In the genomic region with DNA sequence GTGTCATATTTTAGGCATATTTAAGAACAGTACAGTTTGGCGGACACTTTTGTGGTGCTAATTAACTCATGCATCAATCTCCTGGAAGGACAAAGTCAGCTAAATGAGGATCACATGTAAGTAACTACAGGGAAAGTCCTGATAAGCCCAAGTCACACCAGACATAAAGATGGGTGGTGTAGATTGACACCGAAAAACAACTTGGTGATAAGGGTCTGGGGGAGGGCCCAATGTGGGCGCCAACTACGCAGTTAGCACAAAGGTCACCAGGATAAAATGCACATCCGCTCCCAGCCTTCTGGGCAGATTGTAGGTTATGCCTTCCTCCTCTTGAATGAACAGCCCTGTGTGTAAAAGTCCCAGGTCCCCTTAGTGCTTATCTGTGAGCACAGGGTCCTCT, we compare ENCODE assay signal across 24 mouse cellular contexts.
A peak's percentile ranks its signal among the peaks of the same experiment; 100 is the strongest.
DNase-seq lines count a peak whose midpoint lies in the region; ATAC-seq and TF ChIP-seq lines count a peak whose summit lies in the region.
"Had no signal": no experiment of that assay in that cellular context is flagged by ENCODE, and none has a peak within 500 bp of the region (broad histone marks: within the 10 kb centered on the region; RNA-seq: fewer than 3 reads in every experiment).

No protein-coding gene starts in this region.

- DNase-seq in midbrain, embryonic 11.5 days (ENCODE audit: low spot score, missing footprints): peak; percentile 12
- DNase-seq in testis, postnatal 14 days (ENCODE audit: low spot score): no peak
- DNase-seq in embryo, embryonic 9.5 days (ENCODE audit: extremely low spot score): no peak
- DNase-seq in right cerebral cortex, postnatal 10 days (ENCODE audit: low spot score in 2 of 2): no peak
- DNase-seq: adrenal gland, adult 8-10 months; adrenal gland, postnatal 14 days; adrenal gland, postnatal 36 days; cerebellum, adult 11-12 months; cerebellum, adult 2 months; cerebellum, adult 9-10 months; cerebellum, postnatal 10 days; cerebellum, postnatal 25 days; embryo, embryonic 11 days; forebrain, postnatal 0 days had no signal

- TF ChIP-seq POLR2A in small intestine, adult 2 months (IDR thresholded peaks at IDR 0.05; ENCODE audit: low read depth, low read length): no peak

- H3K4me3 ChIP-seq in midbrain, embryonic 11.5 days (ENCODE audit: low read depth, low read length): no peak overlapping the region
- no peak overlapping the region for H3K4me3 ChIP-seq in midbrain, embryonic 15.5 days
- no peak overlapping the region for H3K4me3 ChIP-seq in intestine, embryonic 15.5 days (replicated peaks)
- H3K4me3 ChIP-seq in intestine, postnatal 0 days (ENCODE audit: low read depth, low read length): no peak overlapping the region
- no peak overlapping the region for H3K4me3 ChIP-seq in small intestine, adult 2 months (ENCODE audit: low read depth, low read length)
- H3K4me3 ChIP-seq: embryonic facial prominence, embryonic 10.5 days; embryonic facial prominence, embryonic 12.5 days; forebrain, embryonic 13.5 days; forebrain, embryonic 15.5 days had no signal

- 96% methylated on average over 5 of the region's 5 CpGs for WGBS in midbrain, embryonic 11.5 days
- WGBS in midbrain, embryonic 15.5 days: 96% methylated on average over 5 of the region's 5 CpGs
- WGBS in intestine, embryonic 15.5 days: 83% methylated on average over 5 of the region's 5 CpGs
- WGBS in intestine, postnatal 0 days: 50% methylated on average over 5 of the region's 5 CpGs
- 36% methylated on average over 5 of the region's 5 CpGs for WGBS in small intestine, adult 2 months

- no peaks in the 10 kb centered on the region for H3K36me3 ChIP-seq in midbrain, embryonic 11.5 days (ENCODE audit: control insufficient read depth, insufficient read depth, low read length)
- H3K36me3 ChIP-seq in midbrain, embryonic 15.5 days (replicated peaks): no peaks in the 10 kb centered on the region
- H3K36me3 ChIP-seq in intestine, embryonic 15.5 days: no peaks in the 10 kb centered on the region
- no peaks in the 10 kb centered on the region for H3K36me3 ChIP-seq in intestine, postnatal 0 days (ENCODE audit: control insufficient read depth, insufficient read depth)
- H3K36me3 ChIP-seq in small intestine, adult 2 months (ENCODE audit: control insufficient read depth, insufficient read depth, low read length): peaks cover 7% of the 10 kb centered on the region; the same call in 1 of the 2 replicates
- H3K36me3 ChIP-seq: embryonic facial prominence, embryonic 12.5 days; forebrain, embryonic 15.5 days had no signal

- H3K9me3 ChIP-seq in midbrain, embryonic 11.5 days (ENCODE audit: control insufficient read depth, low read length): no peaks in the 10 kb centered on the region; the same call in 1 of the 2 replicates
- no peaks in the 10 kb centered on the region for H3K9me3 ChIP-seq in midbrain, embryonic 15.5 days
- H3K9me3 ChIP-seq in intestine, embryonic 15.5 days: no peaks in the 10 kb centered on the region
- H3K9me3 ChIP-seq in intestine, postnatal 0 days (ENCODE audit: control insufficient read depth): no peaks in the 10 kb centered on the region
- H3K9me3 ChIP-seq: embryonic facial prominence, embryonic 10.5 days; embryonic facial prominence, embryonic 12.5 days; forebrain, embryonic 13.5 days; forebrain, embryonic 15.5 days had no signal

- no peak overlapping the region for H3K9ac ChIP-seq in midbrain, embryonic 11.5 days (ENCODE audit: low read length)
- no peak overlapping the region for H3K9ac ChIP-seq in midbrain, embryonic 15.5 days
- H3K9ac ChIP-seq in intestine, embryonic 15.5 days: no peak overlapping the region
- no peak overlapping the region for H3K9ac ChIP-seq in intestine, postnatal 0 days (ENCODE audit: low read depth, low read length)
- H3K9ac ChIP-seq: embryonic facial prominence, embryonic 12.5 days; forebrain, embryonic 13.5 days; forebrain, embryonic 15.5 days; forebrain, postnatal 0 days had no signal

- H3K27ac ChIP-seq in midbrain, embryonic 11.5 days (ENCODE audit: low read depth, low read length): no peak overlapping the region
- H3K27ac ChIP-seq in midbrain, embryonic 15.5 days: no peak overlapping the region
- H3K27ac ChIP-seq in intestine, embryonic 15.5 days: no peak overlapping the region
- peak overlapping the region; percentile 46 for H3K27ac ChIP-seq in intestine, postnatal 0 days (ENCODE audit: low read depth, low read length)
- peak overlapping the region; percentile 53; the same call in 1 of the 2 replicates for H3K27ac ChIP-seq in small intestine, adult 2 months (ENCODE audit: insufficient read depth, low read depth, low read length)
- H3K27ac ChIP-seq: embryonic facial prominence, embryonic 10.5 days; embryonic facial prominence, embryonic 12.5 days; forebrain, embryonic 13.5 days; forebrain, embryonic 15.5 days had no signal

- TF ChIP-seq CTCF in intestine, postnatal 0 days (IDR thresholded peaks at IDR 0.05; ENCODE audit: low read depth): no peak
- no peak for TF ChIP-seq CTCF in small intestine, adult 2 months (IDR thresholded peaks at IDR 0.05; ENCODE audit: extremely low read depth, insufficient read length, insufficient replicate concordance, low read depth, low read length)

- no peak for ATAC-seq in midbrain, embryonic 11.5 days (ENCODE audit: low FRiP score)
- no peak for ATAC-seq in midbrain, embryonic 15.5 days (replicated peaks)
- peak; percentile 91 for ATAC-seq in intestine, embryonic 15.5 days
- ATAC-seq in intestine, postnatal 0 days: peak; percentile 90
- ATAC-seq: activated CD4-positive, CD25-positive, alpha-beta regulatory T cell, adult 4 months; forebrain, embryonic 13.5 days; forebrain, embryonic 15.5 days; forebrain, postnatal 0 days; Patski had no signal

- no peaks in the 10 kb centered on the region for H3K27me3 ChIP-seq in midbrain, embryonic 11.5 days (ENCODE audit: control insufficient read depth, insufficient read depth, low read length)
- no peaks in the 10 kb centered on the region for H3K27me3 ChIP-seq in midbrain, embryonic 15.5 days (replicated peaks)
- H3K27me3 ChIP-seq in intestine, embryonic 15.5 days (replicated peaks): no peaks in the 10 kb centered on the region
- no peaks in the 10 kb centered on the region for H3K27me3 ChIP-seq in intestine, postnatal 0 days (replicated peaks; ENCODE audit: control insufficient read depth, insufficient read depth, low read length)
- no peaks in the 10 kb centered on the region for H3K27me3 ChIP-seq in small intestine, adult 2 months (ENCODE audit: control insufficient read depth, insufficient read depth, low read length)
- H3K27me3 ChIP-seq: embryonic facial prominence, embryonic 12.5 days; forebrain, embryonic 13.5 days; forebrain, embryonic 15.5 days; Patski had no signal

- no peaks in the 10 kb centered on the region for H3K4me1 ChIP-seq in midbrain, embryonic 11.5 days (ENCODE audit: control insufficient read depth, insufficient read depth, low read length)
- H3K4me1 ChIP-seq in midbrain, embryonic 15.5 days: no peaks in the 10 kb centered on the region
- no peaks in the 10 kb centered on the region for H3K4me1 ChIP-seq in intestine, embryonic 15.5 days (replicated peaks)
- no peaks in the 10 kb centered on the region for H3K4me1 ChIP-seq in intestine, postnatal 0 days (replicated peaks; ENCODE audit: control insufficient read depth, insufficient read depth, low read length)
- peaks cover 6% of the 10 kb centered on the region; the same call in 1 of the 2 replicates for H3K4me1 ChIP-seq in small intestine, adult 2 months (ENCODE audit: control insufficient read depth, insufficient read depth, insufficient read length, low read length)
- H3K4me1 ChIP-seq: embryonic facial prominence, embryonic 10.5 days had no signal

- H3K4me2 ChIP-seq in midbrain, embryonic 11.5 days: no peak overlapping the region
- H3K4me2 ChIP-seq in midbrain, embryonic 15.5 days: no peak overlapping the region
- no peak overlapping the region for H3K4me2 ChIP-seq in intestine, embryonic 15.5 days (replicated peaks)
- no peak overlapping the region for H3K4me2 ChIP-seq in intestine, postnatal 0 days (replicated peaks; ENCODE audit: low read depth)
- H3K4me2 ChIP-seq: embryonic facial prominence, embryonic 12.5 days; forebrain, embryonic 13.5 days; forebrain, embryonic 15.5 days had no signal

Comparison
In these comparisons a context has a peak if more than half of its experiments do, and no peak if none do; other contexts are left out.
1. H3K27ac ChIP-seq: peak in intestine, postnatal 0 days (single experiment) and small intestine, adult 2 months (single experiment); none in midbrain, embryonic 11.5 days (single experiment), midbrain, embryonic 15.5 days (single experiment) and intestine, embryonic 15.5 days (single experiment).
2. ATAC-seq: peak in intestine, embryonic 15.5 days (single experiment) and intestine, postnatal 0 days (single experiment); none in midbrain, embryonic 11.5 days (single experiment) and midbrain, embryonic 15.5 days (single experiment).